Mouse (Mus musculus): Measurements from ENCODE around the gene Sh3bp5l.

- TF ChIP-seq CTCF (IDR thresholded peaks at IDR 0.05; ENCODE audit: extremely low read depth, insufficient read depth, insufficient read length, insufficient replicate concordance) (peak; percentile 29; the same call in 1 of the 2 replicates), POLR2A (IDR thresholded peaks at IDR 0.05; ENCODE audit: low read depth, low read length) (no peak)
These were observed 29.5 kb upstream of the Sh3bp5l start for GRCm38 (mm10) chr11:58301057-58301456.

Data from spleen, adult 2 months (tissue).